Mouse (Mus musculus) small intestine, adult 2 months (tissue): Measurements from ENCODE around the gene Prps1. TPM values are rescaled to one million over a fixed set of nuclear protein-coding genes. Genes with fewer than 3 reads are reported as not detected.

ENCODE experiments used
- H3K27ac ChIP-seq: fragments of 200-500 bp; 2 replicates; pipeline ENCODE4 v1.5.1; 2012; ENCODE audit warnings: low read depth, low read length, control low read depth, inconsistent platforms; ENCODE audit not compliant: insufficient read depth
- H3K27me3 ChIP-seq: fragments of 200-500 bp; 2 replicates; pipeline ENCODE4 v1.6.1; 2012; ENCODE audit warnings: mild to moderate bottlenecking, moderate library complexity, low read length, inconsistent platforms; ENCODE audit not compliant: control insufficient read depth, insufficient read depth
- H3K36me3 ChIP-seq: fragments of 200-500 bp; 2 replicates; pipeline ENCODE4 v1.6.1; 2012; ENCODE audit warnings: mild to moderate bottlenecking, low read length, control low read depth, inconsistent platforms; ENCODE audit not compliant: control insufficient read depth, insufficient read depth
- H3K4me1 ChIP-seq: fragments of 200-500 bp; 2 replicates; pipeline ENCODE4 v1.6.1; 2012; ENCODE audit warnings: low read length, inconsistent platforms, mixed read lengths; ENCODE audit not compliant: control insufficient read depth, insufficient read depth, insufficient read length
- H3K4me3 ChIP-seq: fragments of 200-500 bp; 2 replicates; pipeline ENCODE4 v1.5.1; 2012; ENCODE audit warnings: low read depth, mild to moderate bottlenecking, control low read depth, inconsistent platforms, low read length, moderate library complexity
- CTCF ChIP-seq: fragments of 200-500 bp; IDR thresholded peaks from 2 replicates; pipeline ENCODE4 v1.5.1; 2012; ENCODE audit warnings: low read depth, mild to moderate bottlenecking, control low read depth, inconsistent platforms, low read length, moderate library complexity, mixed read lengths; ENCODE audit not compliant: insufficient replicate concordance, insufficient read length; ENCODE audit errors: extremely low read depth
- POLR2A ChIP-seq: fragments of 200-500 bp; IDR thresholded peaks from 2 replicates; pipeline ENCODE4 v1.6.1; 2012; ENCODE audit warnings: low read depth, mild to moderate bottlenecking, control low read depth, inconsistent platforms, low read length, moderate library complexity
- WGBS: fragments of 180-500 bp; shearing (Covaris S2); methylation state at CpG from one replicate; pipeline ENCODE4 v1.1.7; 2018; 5-methylcytosine and 5-hydroxymethylcytosine counted together
- polyA plus RNA-seq: library from polyadenylated mRNA; depleted of rRNA; stranded (reverse); fragments of >200 nt; gene quantifications from 2 replicates; pipeline ENCODE4 v1.2.3, GENCODE M21; 2012; rRNA removed

The Prps1 gene
- polyA plus RNA-seq, 1 experiment, result 3.4 TPM

GRCm38 (mm10) chrX:140522071-140522765, 65.8 kb downstream of the Prps1 start:
- H3K27ac ChIP-seq, result no peak overlapping the region
- no peaks in the 10 kb centered on the region for H3K27me3 ChIP-seq
- TF ChIP-seq CTCF, result no peak
- no peak for TF ChIP-seq POLR2A
- peaks cover 13% of the 10 kb centered on the region for H3K4me1 ChIP-seq
- no peaks in the 10 kb centered on the region for H3K36me3 ChIP-seq
- H3K4me3 ChIP-seq, result no peak overlapping the region
- WGBS, result 40% methylated on average over 14 of the region's 14 CpGs

GRCm38 (mm10) chrX:140524231-140524630, 67.8 kb downstream of the Prps1 start:
- Histone ChIP-seq H3K36me3 (no peaks in the 10 kb centered on the region), H3K27me3 (no peaks in the 10 kb centered on the region), H3K4me3 (no peak overlapping the region), H3K27ac (no peak overlapping the region), H3K4me1 (peaks cover 14% of the 10 kb centered on the region)
- WGBS, result 86% methylated on average over 5 of the region's 5 CpGs
- no peak for TF ChIP-seq POLR2A
- no peak for TF ChIP-seq CTCF

Other genes with a start within 250 kb of the Prps1 start
- 0.04 TPM in 2 replicates for gene Frmpd3, start 114.3 kb upstream of the Prps1 start, polyA plus RNA-seq
- gene Tsc22d3, start 144.0 kb downstream of the Prps1 start, polyA plus RNA-seq, result 23.1 and 58.3 TPM in 2 replicates
- 5.4 TPM in 2 replicates for gene Mid2, start 208.0 kb downstream of the Prps1 start, polyA plus RNA-seq